Mouse (Mus musculus): ENCODE data around the gene Ddx5. TPM values are rescaled to one million over a fixed set of nuclear protein-coding genes. Genes with fewer than 3 reads are reported as not detected.
A peak's percentile ranks its signal among the peaks of the same experiment; 100 is the strongest.
"Not testable (repeated sequence)": the region's sequence is repeated elsewhere in the genome, so short reads cannot be mapped to it uniquely, and the experiment has no call there.

Ddx5 gene
- total RNA-seq, 2 experiments from 2014 or later, result 652 to 679 TPM

GRCm38 (mm10) chr11:106788026-106788774, 785 bp downstream of the Ddx5 start:
- Histone ChIP-seq H3K27ac (peak overlapping the region; percentile 100), H3K4me3 (peak overlapping the region; percentile 98)
- DNase-seq (ENCODE audit: extremely low spot score in 1 of 2, low spot score in 2 of 2), result peak; percentile 98 to 99
- intact Hi-C loops (cut with DNase I), result loop anchor here (2.0 to 5.0 kb wide), 5 partner anchors 35 to 515 kb away; partner anchors contain the start of genes 1810010H24Rik, Kpna2, Smarcd2 and Smurf2
- no peak for TF ChIP-seq CTCF (IDR thresholded peaks at IDR 0.05)

GRCm38 (mm10) chr11:106787131-106788025, 1.6 kb downstream of the Ddx5 start:
- TF ChIP-seq CTCF (IDR thresholded peaks at IDR 0.05), result no peak; the same call in 1 of the 2 replicates
- Histone ChIP-seq H3K27ac (peak overlapping the region; percentile 100), H3K4me3 (peak overlapping the region; percentile 98)
- DNase-seq (ENCODE audit: extremely low spot score in 1 of 2, low spot score in 2 of 2), result peak; percentile 85 to 88
- intact Hi-C loops (cut with DNase I), result loop anchor here (2.0 to 5.0 kb wide), 5 partner anchors 35 to 515 kb away; partner anchors contain the start of genes 1810010H24Rik, Kpna2, Smarcd2 and Smurf2

- H3K4me3 ChIP-seq, result peak overlapping the region; percentile 98
- no peak for TF ChIP-seq CTCF (IDR thresholded peaks at IDR 0.05)
- no peak for DNase-seq (ENCODE audit: extremely low spot score in 1 of 2, low spot score in 2 of 2)
- no peak overlapping the region for H3K27ac ChIP-seq
- intact Hi-C loops (cut with DNase I), result loop anchor here (5.0 kb wide), 2 partner anchors 212 to 242 kb away; partner anchors contain the start of genes 1810010H24Rik and Kpna2
Measured at GRCm38 (mm10) chr11:106785043-106785442, 3.9 kb downstream of the Ddx5 start.

GRCm38 (mm10) chr11:106784476-106784875, 4.5 kb downstream of the Ddx5 start:
- Histone ChIP-seq H3K27ac (no peak overlapping the region), H3K4me3 (peak overlapping the region; percentile 16; the same call in 1 of the 2 replicates)
- TF ChIP-seq CTCF (IDR thresholded peaks at IDR 0.05), result no peak
- DNase-seq (ENCODE audit: extremely low spot score in 1 of 2, low spot score in 2 of 2), result no peak
- intact Hi-C loops (cut with DNase I), result no loop called here

- no peak overlapping the region for H3K4me3 ChIP-seq
- H3K27ac ChIP-seq, result no peak overlapping the region
- TF ChIP-seq CTCF (IDR thresholded peaks at IDR 0.05), result no peak
- intact Hi-C loops (cut with DNase I), result no loop called here
- no peak for DNase-seq (ENCODE audit: extremely low spot score in 1 of 2, low spot score in 2 of 2)
Measured at GRCm38 (mm10) chr11:106782841-106783764, 5.9 kb downstream of the Ddx5 start.

GRCm38 (mm10) chr11:106782271-106782670, 6.7 kb downstream of the Ddx5 start:
- intact Hi-C loops (cut with DNase I); H3K27ac ChIP-seq; H3K4me3 ChIP-seq; DNase-seq (ENCODE audit: extremely low spot score in 1 of 2, low spot score in 2 of 2): not testable (repeated sequence)

- H3K27ac ChIP-seq, result no peak overlapping the region
- DNase-seq (ENCODE audit: extremely low spot score in 1 of 2, low spot score in 2 of 2), result no peak
Measured at GRCm38 (mm10) chr11:106780590-106781220, 8.3 kb downstream of the Ddx5 start.

GRCm38 (mm10) chr11:106780089-106780425, 8.9 kb downstream of the Ddx5 start:
- H3K4me3 ChIP-seq, result peak overlapping the region; percentile 55
- TF ChIP-seq CTCF (IDR thresholded peaks at IDR 0.05), result no peak
- no peak for DNase-seq (ENCODE audit: extremely low spot score in 1 of 2, low spot score in 2 of 2)
- H3K27ac ChIP-seq, result peak overlapping the region; percentile 86; the same call in 1 of the 2 replicates
- intact Hi-C loops (cut with DNase I), result no loop called here

More at GRCm38 (mm10) chr11:106780590-106781220, 8.3 kb downstream of the Ddx5 start:
- intact Hi-C loops (cut with DNase I), result no loop called here
- H3K4me3 ChIP-seq, result no peak overlapping the region
- TF ChIP-seq CTCF (IDR thresholded peaks at IDR 0.05), result no peak

- intact Hi-C loops (cut with DNase I), result no loop called here
- no peak for TF ChIP-seq CTCF (IDR thresholded peaks at IDR 0.05)
Measured at GRCm38 (mm10) chr11:106779388-106780088, 9.4 kb downstream of the Ddx5 start, which contains the start of gene Polg2. Polg2 (minus strand) TSS chr11:106779537.

More at GRCm38 (mm10) chr11:106779388-106780088, 9.4 kb downstream of the Ddx5 start, which contains the start of gene Polg2:
- H3K27ac ChIP-seq, result peak within 1 kb of the TSS; percentile 86
- H3K4me3 ChIP-seq, result peak within 1 kb of the TSS; percentile 55
- DNase-seq (ENCODE audit: extremely low spot score in 1 of 2, low spot score in 2 of 2), result peak; percentile 89 to 90

All from left cerebral cortex, adult 2 months (tissue).